Mouse (Mus musculus): ENCODE measurements at regions not wholly inside any gene's neighbourhood (a gene's known extent, or its start where the extent isn't known, plus 50 kb on each side); places are given as distances from the start of the nearest gene placed in this dataset.
A peak's percentile ranks its signal among the peaks of the same experiment; 100 is the strongest.

DNA sequence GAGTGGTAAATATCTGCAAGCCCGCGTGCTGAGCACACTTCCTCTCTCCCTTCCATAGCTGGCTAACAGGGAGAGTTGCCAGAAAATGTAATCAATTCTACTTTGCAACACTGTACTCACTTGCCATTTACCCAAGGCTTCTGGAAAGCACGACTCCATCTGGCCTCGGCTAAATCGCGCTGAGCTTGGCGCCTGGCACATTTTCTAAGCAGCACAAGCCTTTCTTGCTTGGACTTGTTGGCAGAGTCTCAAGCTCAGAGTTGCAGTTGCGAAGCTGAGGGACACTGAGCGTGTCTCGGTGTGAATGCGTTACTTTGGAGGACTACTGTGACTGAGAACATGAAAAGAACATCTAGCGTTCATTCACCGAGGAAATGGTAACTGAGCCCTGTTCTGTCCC is 164.9 kb upstream of the Lmcd1 start:
- DNase-seq (ENCODE audit: low spot score) = no peak

DNA sequence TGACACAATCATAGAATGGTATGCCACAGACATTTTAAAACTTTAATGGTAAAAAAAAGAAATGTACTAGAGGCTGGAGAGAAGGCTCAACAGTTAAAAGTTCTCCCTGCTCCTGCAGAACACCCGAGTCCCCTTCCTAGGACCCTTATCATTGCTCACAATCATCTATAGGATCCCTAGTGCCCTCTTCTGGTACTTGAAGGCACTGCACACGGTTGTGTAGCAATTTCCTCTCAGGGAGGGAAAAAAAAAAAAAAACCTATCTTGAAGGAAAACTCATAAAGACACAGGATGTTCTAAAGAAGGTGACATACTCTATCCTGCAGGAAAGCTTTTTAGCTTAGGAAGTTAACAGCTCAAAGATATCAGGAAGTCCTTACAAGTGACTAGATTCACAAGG is 154.4 kb upstream of the Lmcd1 start:
- no peak for DNase-seq (ENCODE audit: low spot score)

DNA sequence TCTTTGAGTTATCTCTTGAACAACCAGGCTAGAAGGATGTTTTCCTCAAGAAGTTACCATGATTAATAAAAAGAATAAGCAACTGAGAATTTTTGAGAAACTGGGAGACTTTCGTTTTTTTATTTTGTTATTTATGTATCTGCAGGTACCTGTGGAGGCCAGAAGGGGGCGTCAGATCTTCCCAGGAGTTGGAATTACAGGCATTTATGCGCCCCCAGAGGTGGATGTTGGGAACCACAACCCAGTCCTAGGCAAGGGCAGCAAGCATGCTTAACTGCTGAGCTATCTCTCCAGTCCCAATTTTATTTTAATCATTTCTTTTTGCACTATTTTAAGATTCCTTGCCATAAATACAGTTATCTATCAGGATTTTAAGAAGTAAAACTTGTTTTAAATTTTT is 140.0 kb upstream of the Lmcd1 start:
- DNase-seq (ENCODE audit: low spot score) = no peak

DNA sequence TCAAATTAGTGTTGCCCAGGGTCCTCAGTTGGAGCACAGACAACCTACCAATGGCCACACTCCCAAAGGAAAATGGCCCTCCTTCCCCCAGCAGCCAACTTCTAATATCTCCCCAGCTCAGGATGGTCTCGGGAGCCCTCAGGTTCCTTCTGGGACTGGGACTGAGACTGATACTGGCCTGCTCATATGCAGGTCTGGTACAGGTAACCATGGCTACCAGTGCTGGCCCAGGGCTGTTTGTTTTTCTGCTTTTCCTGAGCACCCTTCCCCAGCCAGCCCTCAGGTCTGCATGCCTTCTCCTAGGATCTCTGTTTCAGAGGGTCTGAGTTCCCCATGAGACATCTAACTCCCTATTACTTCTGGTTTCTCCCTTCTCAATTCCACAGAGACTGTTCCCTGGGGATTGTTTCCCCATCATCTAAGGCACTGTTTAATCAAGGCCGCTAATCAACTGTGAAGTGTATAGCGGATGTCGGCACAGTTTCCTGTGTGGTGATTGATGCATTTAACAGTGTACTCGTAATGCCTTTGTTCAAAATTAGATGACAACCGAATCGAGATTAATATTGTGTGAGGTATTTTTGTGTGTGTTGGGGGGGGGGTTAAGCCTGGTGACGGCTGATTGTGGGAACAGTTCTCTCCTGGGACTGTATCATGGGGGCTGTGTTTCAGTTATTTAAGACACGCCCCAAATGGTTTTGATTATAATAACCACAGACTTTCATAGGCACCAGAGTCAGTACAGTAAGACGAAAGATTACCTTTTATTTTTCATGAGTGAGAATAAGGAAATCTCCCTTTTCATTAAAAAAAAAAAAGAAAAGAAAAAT is 120.8 kb upstream of the Lmcd1 start:
- no peak for DNase-seq (ENCODE audit: low spot score)

DNA sequence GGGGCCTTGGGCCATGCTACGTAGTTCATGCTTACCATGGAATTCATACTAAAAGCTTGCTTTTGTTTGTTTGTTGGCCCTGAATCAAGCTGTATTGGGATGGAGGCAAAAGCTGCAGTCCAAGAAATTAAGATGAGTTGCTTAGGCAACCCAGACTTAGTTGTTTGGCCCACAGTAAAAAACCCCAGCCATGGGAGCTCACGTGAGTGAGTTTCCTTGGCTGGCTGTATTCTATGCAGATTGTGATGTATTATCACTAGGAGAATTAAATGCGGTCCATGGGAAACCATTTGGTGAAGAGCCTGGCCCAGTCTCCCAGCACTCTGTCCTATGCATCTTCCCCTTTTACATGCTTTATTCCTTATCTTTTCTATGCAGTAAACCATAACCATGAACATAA is 106.1 kb upstream of the Lmcd1 start:
- DNase-seq (ENCODE audit: low spot score) = no peak

DNA sequence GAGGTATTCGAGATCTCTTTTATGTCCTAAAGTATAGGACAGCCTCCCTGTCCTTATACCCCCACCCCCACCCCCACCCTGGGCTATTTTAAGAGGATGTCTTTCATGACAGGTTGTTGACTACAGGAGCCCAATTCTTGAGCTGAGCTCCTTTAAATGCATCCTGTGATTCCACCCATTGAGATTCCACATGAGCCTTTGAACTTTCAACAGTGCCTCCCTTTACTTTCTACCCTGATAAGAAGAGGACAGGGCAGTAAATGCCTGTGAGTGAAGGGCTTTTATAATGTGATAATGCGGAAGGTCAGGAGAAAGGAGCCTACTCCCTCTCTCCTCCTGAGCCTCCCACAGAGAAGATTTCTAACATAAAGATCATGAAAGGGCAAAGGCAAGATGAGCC is 97.2 kb upstream of the Lmcd1 start:
- DNase-seq (ENCODE audit: low spot score) = no peak

DNA sequence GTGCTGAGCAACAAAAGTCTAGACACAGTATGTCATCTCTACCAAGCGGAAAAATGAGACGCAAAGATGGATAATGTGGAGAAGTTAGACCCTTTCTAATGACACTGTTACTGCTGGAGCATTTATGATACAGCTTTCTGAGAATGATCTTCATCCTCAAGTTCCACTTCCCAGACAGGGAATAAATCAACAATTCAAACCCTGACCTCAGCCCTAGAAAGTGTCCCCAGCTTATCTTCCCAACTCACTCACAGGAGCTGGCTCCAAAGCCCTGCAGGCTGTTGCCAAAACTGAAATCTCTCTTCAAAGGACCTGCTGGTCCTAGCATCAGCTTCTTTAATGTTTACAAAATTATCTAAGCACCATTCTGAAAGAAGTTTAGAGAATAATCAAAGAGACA is 85.9 kb upstream of the Lmcd1 start:
- DNase-seq (ENCODE audit: low spot score) = no peak

DNA sequence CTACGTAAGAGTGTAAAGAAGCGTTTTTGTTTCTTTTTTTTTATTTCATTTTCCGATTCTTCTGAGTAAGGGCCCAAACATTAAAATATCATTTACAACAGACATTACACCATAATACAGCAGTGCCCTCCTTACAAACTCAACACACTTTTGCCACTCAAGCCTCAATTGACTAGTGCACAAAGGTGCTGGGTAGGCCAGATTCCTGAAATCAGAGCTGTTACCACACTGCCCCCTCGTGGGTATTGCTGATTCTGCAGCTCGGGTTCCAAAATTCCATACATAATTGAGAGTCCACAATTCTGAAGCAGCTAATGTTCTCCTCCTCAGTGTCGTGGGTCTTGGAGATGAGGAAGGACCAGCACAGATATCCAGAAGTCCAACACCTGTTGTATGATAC is 82.5 kb upstream of the Lmcd1 start:
- DNase-seq (ENCODE audit: low spot score) = peak; percentile 33

DNA sequence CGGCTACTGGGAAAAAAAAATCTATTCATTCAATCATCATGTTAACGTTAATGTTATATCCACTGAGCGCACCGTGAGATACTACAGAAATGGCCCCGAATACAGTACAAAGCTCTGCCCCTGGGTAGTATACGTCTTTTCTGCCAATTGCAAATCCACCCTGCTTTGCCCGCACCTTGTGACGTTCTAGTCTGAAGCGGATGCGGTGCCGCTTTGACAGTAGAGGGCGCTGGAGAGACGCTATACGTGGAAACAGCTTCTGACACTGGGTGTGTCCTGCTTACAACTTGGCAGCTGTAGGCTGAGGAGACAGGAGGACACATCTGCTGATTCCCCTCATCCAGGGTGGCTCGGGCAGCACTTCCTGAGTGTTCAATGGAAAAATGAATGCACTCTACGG is 76.1 kb upstream of the Lmcd1 start:
- peak; percentile 78 for DNase-seq (ENCODE audit: low spot score)

DNA sequence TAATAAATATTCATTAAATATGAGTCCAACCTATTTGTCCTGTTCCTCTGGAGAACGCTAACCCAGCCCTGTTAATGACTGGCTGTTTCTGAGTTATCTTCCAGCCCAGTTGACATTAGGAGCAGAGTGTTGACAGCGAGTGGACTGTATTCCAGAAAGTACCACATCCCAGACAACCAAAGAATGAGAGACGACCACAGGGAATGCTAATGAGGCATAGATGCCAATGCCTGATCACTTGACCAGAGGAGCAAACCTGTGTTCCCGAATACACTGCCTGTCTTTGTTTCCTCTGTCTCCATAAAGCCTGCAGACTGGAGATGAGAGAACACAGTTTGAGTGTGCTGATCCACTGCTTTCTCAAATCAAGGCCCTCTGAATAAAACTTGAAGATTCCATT is 74.3 kb upstream of the Lmcd1 start:
- DNase-seq (ENCODE audit: low spot score) = no peak

DNA sequence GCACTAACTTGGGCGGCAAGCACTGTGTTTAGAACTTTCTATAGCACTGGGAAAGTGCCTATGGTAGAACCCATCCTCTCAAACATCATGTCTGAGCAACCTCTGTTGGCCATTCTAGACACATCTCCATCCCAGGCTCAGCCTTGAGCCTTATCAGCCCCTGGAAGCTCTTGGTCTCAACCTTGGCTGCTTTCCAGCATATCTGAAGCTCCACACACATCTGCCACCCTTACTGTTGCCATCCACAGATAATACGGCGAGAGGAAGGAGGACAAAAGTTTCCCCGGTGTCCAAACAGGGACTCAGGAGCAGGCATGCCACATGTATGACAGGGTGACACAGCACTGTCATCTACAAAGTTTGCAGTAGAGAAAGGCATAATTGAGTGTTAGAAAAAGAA is 71.4 kb upstream of the Lmcd1 start:
- no peak for DNase-seq (ENCODE audit: low spot score)

DNA sequence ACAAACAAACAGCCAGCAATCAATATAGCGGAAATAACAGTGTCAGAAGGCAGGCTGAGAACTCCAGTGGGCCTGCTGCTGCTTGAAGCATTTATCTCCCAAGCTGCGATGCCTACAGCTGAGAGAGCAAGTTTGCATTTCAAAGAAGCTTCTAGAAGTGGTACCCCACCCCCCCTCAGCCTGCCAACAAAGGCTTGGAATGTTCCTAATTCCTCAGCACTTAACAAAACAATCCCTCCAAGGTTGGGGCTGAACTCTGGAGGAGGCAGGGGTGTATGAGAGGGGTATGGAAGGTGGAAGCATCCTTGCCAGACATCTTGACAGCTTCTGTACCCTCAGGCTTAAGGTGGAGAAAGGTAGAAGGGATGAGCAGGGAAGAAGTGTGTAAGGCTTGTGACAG is 70.2 kb upstream of the Lmcd1 start:
- DNase-seq (ENCODE audit: low spot score) = no peak

DNA sequence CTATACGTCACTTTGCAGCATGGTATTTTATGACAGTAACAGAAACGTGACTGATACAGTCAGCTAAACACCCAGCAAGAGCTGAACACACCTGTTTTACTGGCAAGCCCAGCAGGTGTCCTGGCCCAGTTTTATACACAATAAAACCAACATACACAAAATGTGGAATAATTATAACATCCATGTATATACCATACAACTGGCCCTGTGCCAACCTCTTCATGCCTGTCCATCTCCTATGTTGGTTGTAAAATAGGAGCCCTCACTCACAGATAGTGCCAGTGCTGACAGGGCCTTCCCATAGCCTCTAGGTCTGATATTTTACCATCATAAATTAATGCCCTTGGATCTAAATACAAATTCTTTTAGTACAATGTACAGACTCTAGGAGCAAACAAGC is 68.6 kb upstream of the Lmcd1 start:
- DNase-seq (ENCODE audit: low spot score) = no peak

DNA sequence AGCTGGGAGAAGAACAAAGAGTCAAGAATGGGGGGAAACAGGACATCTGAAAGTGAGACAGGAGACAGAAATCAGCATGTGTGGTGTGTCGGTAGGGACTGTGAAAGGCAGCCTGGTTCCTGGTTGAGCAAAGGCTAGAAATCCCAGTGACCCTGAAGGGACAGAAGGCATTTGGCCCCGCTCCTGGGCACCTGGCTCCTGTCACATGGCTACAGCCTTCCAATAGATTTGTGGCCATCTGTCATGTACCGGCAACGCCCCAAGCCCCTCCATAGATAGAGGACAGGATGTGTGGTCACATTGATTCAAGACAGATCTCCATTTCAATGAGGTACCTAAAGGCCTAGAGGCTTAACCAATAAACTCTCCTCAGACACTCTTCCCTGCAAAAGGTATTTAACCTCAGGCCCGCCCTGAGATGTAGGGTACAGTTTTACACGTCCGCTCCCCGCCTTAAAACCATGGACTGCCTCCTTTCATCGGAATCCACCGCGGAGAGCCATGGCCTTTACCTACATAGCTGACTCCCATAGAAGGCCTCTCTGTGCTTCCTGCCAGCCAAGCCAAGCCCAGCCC is 68.0 kb upstream of the Lmcd1 start:
- DNase-seq (ENCODE audit: low spot score) = no peak

DNA sequence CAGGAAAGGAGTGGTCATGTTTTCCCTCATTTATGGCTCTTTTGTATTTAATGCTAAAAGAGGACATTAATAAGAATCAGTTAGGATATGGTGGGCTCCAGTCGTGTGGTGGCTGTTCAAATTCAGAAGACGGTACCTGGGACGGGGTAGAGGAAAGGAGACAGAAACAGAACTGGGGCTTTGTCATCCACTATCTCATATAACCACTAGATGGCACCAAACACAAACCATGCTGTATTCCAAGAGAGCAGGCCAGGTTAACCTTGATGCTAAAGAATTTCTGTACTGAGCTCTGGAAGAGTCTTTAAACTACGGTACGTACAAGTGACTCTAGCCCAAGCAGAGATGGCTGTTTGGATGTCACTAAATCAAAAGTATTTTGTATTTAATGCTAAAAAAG is 66.3 kb upstream of the Lmcd1 start:
- DNase-seq (ENCODE audit: low spot score) = peak; percentile 73

DNA sequence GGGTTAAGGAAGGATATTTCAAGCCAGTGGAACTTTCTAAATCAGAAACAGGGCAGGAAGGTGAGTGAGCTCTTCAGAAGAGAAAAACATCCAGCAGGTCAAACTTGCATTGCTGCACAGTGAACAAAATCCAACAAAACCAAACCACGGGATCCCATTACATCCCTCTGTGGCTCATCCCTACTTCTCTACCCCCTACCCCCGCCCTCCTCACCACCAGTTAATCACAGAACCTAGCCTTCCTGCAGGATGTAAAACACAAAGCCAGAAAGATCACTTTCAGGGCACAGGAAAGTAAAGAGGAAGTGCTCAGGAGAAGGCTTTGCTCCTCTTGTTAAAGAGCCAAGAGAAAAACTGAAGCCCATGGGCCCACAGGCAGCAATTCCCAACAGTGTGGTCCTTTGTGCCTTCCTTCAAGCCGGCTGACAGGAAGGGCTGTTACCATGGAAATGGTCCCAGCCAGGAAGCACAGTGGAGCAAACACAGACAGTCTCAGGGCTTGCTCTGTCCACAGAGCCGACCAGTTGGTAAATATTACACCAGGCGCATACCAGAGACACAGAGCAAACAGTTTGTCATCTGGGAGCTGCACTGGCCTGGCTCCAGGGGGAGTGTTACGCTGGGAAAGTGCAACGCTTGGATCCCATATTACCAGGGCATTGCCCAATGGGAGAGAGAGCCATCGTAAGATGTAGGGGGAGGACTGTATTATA is 63.2 kb upstream of the Lmcd1 start:
- peak; percentile 70 for DNase-seq (ENCODE audit: low spot score)

DNA sequence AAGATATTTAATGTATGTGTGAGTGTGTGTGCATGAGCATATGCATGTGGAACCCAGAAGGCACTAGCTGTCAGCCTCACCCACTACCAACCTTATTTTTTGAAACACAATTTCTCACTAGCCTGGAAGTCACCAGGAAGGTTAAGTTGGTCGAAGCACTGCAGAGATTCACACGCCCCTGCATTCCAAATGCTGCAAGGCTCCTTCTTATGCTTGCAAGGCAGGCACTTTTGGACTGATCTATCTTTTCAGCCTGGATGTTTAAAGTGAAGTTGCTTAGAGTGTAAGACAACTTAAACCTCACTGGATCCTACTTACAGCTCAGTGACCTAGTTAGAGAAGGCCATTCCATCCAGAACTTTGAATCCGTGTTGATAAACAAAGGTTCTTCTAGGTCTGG is 56.7 kb upstream of the Lmcd1 start:
- no peak for DNase-seq (ENCODE audit: low spot score)

DNA sequence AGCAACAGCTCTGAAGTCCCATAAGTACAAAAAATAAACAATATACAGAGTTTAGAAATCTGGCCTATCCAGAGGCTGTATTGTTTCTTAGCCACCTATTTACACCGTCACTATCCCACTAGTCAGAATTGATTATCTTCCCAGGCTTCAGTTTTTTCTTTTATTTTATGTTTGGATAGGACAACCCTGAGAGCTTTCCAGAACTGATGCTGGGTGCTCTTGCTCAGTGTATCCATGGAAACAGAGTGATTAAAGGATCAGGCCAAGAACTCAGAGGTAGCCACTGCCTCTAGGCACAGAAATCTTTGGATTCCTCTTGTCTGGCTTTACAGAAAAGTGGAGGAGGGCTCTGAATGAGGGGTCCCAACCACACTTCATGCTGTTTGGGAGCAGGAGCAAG is 55.3 kb upstream of the Lmcd1 start:
- no peak for DNase-seq (ENCODE audit: low spot score)

DNA sequence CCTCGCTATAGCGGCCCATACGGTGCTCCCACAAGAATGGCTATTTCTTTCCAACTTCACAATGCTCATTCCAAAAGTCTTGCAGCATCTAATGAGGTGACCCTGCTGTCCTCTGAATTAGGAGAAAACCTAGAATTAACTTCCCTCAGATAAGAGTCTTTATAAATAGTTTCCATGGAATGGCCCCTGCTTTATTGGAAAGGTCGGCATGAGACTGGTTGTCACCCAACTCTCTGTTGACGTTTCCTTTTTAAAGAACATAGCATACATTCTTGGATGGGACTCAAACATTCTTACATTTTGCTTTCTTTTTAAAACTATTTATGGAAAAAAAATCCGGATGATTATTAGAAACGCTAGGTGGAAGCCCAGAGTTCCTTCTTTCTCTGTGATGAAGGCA is 53.9 kb upstream of the Lmcd1 start:
- no peak for DNase-seq (ENCODE audit: low spot score)

DNA sequence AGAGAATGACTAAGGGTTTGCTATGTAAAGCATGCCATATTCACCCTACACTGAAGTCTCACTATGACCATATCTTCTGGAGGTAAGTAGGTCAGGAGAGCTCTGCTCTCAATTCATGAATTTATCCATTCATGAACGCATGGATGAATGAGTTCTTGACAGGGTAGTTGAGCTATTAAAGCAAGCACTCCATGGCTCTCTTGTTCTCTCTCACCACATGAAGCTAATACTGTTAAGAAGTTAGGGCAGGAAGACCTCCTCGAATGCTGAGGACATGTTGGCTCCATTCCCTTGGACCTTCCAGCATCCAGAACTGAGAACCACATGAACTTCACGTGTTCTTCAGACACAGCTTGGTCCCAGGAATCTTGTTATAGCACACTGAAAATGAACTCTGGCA is 53.4 kb upstream of the Lmcd1 start:
- DNase-seq (ENCODE audit: low spot score) = no peak

DNA sequence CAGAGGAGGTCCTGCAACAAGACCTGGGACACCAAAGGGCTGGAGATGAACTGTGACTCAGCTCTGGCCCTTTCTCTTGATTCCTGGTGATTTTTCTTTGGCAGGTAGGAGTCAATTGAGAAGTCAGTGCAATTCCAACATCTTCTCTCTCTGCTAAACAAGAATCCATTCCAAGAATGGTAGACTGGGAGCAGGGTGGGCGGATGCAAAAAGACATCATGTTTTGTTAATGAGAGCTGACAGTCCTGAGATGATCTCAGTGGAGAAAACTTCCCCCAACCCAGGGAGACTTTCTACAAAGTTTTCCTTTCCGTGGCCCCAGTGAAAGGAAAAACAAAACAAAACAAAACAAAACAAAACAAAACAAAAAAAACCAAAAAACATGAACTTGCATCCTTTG is 52.2 kb upstream of the Lmcd1 start:
- no peak for DNase-seq (ENCODE audit: low spot score)

DNA sequence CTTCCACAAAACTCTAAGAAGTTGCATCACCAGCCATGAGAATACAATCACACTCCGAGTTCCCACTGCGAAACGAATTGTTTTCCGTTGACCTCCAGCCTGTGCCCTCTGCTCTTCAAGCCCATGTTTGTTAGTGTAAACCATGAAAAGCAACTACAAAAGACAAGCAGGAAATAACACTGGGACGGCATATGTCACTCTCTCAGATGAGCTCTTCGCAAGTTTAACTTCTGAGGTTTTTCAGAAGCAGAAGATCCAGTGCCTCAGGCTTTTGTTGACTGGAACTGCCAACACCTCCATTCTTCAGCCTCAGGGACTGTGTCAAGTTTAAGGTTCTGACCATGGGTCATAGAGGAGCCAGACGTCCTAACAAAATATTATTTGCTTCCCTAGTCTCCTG is 50.2 kb upstream of the Lmcd1 start:
- no peak for DNase-seq (ENCODE audit: low spot score)
